Mouse (Mus musculus) kidney, adult 11 months (tissue): Measurements from ENCODE around the gene Rassf10.
"Not testable (repeated sequence)": the region's sequence is repeated elsewhere in the genome, so short reads cannot be mapped to it uniquely, and the experiment has no call there.

Experiments used
- DNase-seq: peaks from one replicate; pipeline ENCODE4 v3.0.0; 2022

The Rassf10 gene

GRCm38 (mm10) chr7:112953777-112954291, at the start of gene Rassf10:
Gene Rassf10, plus strand, starts transcription at chr7:112953962.
- peak; percentile 92 for DNase-seq

GRCm38 (mm10) chr7:112906848-112907247, 46.9 kb upstream of the Rassf10 start:
- no peak for DNase-seq

- no peak for DNase-seq
Observed at GRCm38 (mm10) chr7:112907468-112907867, 46.3 kb upstream of the Rassf10 start.

GRCm38 (mm10) chr7:112909164-112909563, 44.6 kb upstream of the Rassf10 start:
- DNase-seq: no peak

GRCm38 (mm10) chr7:112912969-112913368, 40.8 kb upstream of the Rassf10 start:
- DNase-seq: no peak

GRCm38 (mm10) chr7:112915571-112915970, 38.2 kb upstream of the Rassf10 start:
- no peak for DNase-seq

GRCm38 (mm10) chr7:112917613-112918278, 36.0 kb upstream of the Rassf10 start:
- DNase-seq: no peak

GRCm38 (mm10) chr7:112918279-112918991, 35.3 kb upstream of the Rassf10 start:
- DNase-seq: no peak

- DNase-seq: peak; percentile 24
Observed at GRCm38 (mm10) chr7:112919845-112920244, 33.9 kb upstream of the Rassf10 start.

- DNase-seq: no peak
Observed at GRCm38 (mm10) chr7:112922801-112923200, 31.0 kb upstream of the Rassf10 start.

GRCm38 (mm10) chr7:112923712-112924111, 30.1 kb upstream of the Rassf10 start:
- DNase-seq: no peak

- DNase-seq: peak; percentile 33
Observed at GRCm38 (mm10) chr7:112930669-112931068, 23.1 kb upstream of the Rassf10 start.

GRCm38 (mm10) chr7:112935876-112936275, 17.9 kb upstream of the Rassf10 start:
- not testable (repeated sequence) for DNase-seq

GRCm38 (mm10) chr7:112937089-112937488, 16.7 kb upstream of the Rassf10 start:
- no peak for DNase-seq

GRCm38 (mm10) chr7:112938959-112939358, 14.8 kb upstream of the Rassf10 start:
- DNase-seq: no peak

GRCm38 (mm10) chr7:112942567-112942966, 11.2 kb upstream of the Rassf10 start:
- DNase-seq: no peak

- DNase-seq: no peak
Observed at GRCm38 (mm10) chr7:112943056-112943455, 10.7 kb upstream of the Rassf10 start.

GRCm38 (mm10) chr7:112946706-112947105, 7.1 kb upstream of the Rassf10 start:
- DNase-seq: peak; percentile 74

GRCm38 (mm10) chr7:112954351-112955102, 765 bp downstream of the Rassf10 start:
- DNase-seq: no peak

- peak; percentile 25 for DNase-seq
Observed at GRCm38 (mm10) chr7:112955103-112955827, 1.5 kb downstream of the Rassf10 start.

- no peak for DNase-seq
Observed at GRCm38 (mm10) chr7:112955955-112956354, 2.2 kb downstream of the Rassf10 start.

- DNase-seq: no peak
Observed at GRCm38 (mm10) chr7:112956961-112957360, 3.2 kb downstream of the Rassf10 start.

- DNase-seq: peak; percentile 48
Observed at GRCm38 (mm10) chr7:112957630-112958029, 3.9 kb downstream of the Rassf10 start.
